Mouse (Mus musculus): Measurements from ENCODE around the gene Atp1a1.

The Atp1a1 gene

GRCm38 (mm10) chr3:101592281-101593265 is 11.9 kb downstream of the Atp1a1 start:
- DNase-seq (ENCODE audit: low spot score): no peak

DNA sequence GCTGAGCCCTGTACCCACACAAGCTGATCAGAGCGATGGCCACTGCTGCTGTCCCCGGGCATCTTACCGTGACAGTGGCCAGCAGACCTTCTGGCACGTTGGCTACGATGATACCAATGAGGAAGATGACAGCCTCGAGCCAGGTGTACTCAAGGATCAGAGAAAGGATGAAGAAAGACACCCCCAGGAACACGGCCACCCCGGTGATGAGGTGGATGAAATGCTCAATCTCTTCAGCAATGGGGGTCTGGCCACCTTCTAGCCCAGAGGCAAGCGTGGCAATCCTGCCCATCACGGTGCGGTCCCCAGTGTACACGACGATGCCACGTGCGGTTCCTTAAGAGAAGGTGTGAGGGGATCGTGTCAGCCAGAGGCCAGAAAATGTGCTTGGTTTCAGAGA is 14.1 kb downstream of the Atp1a1 start:
- DNase-seq (ENCODE audit: low spot score): no peak

DNA sequence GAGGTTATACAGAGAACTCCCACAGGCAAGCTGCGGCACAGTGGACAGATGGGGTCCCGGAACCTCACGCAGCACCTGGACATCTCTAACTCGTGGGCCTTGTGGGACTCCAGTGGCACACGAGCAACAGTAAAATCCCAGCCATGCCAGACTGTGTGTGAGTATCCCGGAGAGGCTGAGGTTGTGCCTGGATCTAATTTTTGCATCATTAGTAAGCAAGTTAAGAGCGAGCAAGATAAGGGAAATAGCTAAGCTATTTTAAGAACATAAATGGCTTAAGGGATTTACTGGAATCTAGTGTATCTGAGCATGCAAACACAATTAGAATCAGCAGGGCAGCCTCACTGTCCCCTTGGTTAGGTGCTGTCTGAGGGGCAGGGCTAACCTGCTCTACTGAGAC is 16.2 kb downstream of the Atp1a1 start:
- DNase-seq (ENCODE audit: low spot score): no peak

DNA sequence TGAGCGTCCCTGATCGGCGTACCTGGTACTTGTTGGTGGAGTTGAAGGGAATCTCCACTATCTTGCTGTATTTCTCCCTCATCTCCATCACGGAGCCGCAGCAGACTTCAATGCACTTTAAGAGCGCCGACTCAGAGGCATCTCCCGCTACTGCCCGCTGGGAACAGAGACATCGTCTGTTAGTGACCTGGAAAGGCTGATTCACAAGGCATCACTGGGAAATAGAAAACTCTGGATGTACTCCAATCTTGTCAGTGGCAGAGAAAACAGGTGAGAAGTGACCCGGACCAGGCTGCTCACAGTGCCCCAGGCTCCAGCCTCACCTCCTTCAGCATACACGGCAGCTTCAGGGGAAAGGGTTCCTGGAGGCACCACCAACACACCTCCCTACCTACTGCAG is 17.7 kb downstream of the Atp1a1 start:
- DNase-seq (ENCODE audit: low spot score): no peak

GRCm38 (mm10) chr3:101578072-101578471 is 26.4 kb downstream of the Atp1a1 start:
- no peak for DNase-seq (ENCODE audit: low spot score)

DNA sequence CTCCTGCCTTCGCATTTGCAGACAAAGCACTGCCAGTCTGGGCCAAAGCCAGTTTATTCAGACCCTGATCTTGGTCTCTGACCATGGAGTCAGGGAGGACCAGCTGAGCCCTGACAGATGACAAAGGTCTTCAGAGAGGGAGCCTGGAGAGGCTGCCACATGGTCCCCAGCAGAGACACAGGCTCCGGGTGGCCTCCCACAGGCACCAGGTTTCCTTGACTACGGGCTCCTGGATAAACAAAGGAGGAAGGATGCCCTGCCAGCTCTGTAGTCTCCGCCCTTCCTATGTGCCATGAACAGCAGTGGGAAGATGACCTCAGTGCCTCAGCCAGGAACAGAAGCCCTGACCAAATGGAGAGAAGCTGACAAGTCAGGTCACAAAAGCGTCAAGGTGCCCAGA is 27.1 kb downstream of the Atp1a1 start:
- no peak for DNase-seq (ENCODE audit: low spot score)

DNA sequence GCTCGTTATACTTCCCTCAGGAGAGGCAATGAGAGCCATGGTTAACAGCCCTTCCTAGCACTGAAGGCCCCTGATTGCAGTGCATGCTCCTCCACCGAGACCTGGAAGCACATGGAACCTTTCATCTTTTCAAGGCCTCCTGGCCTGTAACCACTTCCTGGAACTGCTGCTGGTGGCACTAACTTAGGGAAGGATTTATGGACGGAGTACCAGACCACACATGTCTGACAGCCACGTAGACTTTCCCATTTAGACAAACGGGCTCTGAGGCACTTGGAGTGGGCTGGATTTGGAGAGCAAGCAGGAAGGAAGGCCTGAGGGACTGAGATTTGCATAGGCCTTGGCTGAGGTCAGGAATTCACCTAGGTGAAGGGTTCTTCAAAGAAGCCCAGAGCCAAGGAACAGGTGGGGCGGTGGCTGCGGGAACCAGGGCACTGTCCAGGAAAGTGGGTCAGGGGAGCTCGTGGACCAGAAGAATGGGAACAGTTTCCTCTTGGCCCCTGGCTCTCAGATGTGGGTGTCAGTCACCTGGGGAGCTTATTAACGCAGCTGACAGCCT is 28.9 kb downstream of the Atp1a1 start:
- DNase-seq (ENCODE audit: low spot score): no peak

GRCm38 (mm10) chr3:101574463-101575193 is 29.9 kb downstream of the Atp1a1 start:
- no peak for DNase-seq (ENCODE audit: low spot score)

GRCm38 (mm10) chr3:101572991-101573390 is 31.5 kb downstream of the Atp1a1 start:
- no peak for DNase-seq (ENCODE audit: low spot score)

GRCm38 (mm10) chr3:101572174-101572626 is 32.3 kb downstream of the Atp1a1 start:
- no peak for DNase-seq (ENCODE audit: low spot score)

DNA sequence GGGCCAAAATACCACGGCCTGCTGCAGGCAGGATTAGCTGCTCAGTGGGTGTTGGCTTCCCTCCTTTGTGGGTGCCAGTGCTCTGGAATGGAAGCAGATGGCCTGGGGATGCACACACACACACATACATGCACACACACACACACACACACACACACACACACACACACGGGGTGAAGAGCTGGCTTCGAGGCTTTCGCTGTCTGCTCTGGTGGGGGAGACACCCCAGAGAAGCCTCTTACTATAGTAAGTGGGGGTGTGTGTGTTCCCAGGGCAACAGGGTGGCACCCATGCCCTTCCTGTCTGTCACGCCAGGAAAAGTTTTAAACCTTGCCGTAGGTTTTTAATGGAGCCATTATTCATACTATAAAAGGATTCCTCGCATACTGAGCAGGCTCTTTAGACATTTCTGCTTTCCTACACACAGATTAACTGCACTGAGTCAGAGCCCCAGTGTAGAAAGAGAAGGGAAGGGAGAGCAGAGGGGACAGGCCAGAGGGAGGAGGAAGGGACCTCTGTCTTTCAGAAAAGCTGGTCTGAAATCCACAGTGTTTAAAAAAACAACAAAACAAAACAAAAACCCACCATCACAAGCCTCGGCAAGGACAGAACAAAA is 32.9 kb downstream of the Atp1a1 start:
- DNase-seq (ENCODE audit: low spot score): no peak

DNA sequence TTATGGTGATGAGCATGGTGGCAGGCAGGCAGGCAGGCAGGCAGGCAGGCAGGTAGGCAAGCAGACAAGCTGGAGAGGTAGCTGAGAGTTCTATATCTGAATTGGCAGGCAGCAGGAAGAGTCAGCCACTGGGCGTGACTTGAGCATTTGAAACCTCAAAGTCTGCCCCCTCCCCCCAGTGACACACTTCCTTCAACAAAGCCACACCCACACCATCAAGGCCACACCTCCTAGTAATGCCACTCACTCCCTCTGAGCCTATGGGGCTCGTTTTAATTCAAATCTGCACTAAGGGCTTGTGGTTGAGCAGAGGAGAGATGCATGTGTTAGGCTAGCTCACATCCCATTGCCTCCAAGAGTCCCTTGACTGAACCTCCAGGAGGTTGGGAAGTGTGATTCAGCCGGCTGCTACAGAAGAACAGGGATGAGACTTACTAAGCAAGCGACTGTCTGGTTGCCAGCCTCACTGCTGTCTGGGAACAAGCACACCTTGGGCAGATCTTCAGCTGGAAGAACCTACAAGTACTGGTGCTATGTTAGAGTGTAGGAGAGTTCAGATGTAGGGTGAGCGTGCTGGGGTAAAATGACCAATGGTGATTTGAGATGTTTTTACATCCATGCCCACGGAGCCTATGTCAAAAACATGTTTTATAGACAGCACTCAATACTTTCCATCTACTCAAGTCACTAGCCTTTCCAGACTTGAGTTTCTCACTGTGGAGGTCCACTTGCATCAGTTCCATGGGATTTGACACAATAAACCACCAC is 33.6 kb downstream of the Atp1a1 start:
- no peak for DNase-seq (ENCODE audit: low spot score)

DNA sequence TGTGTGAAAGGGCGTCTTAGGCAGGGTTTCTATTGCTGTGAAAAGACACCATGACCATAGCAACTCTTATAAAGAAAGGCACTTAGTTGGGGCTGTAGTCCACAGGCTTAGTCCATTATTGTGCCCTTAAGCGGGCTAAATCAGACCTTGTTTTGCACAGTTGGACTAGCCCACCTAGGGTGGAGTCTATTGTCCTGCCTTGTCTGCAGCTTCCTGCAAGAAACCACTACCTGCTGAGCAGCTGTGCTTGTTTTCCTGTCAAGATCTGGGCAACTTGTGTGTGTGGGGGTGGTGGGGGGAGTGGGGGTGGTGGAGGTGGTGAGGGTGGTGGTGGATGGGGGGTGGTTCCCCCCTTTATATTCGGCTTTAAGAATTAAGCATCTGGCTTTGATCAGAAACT is 34.2 kb downstream of the Atp1a1 start:
- no peak for DNase-seq (ENCODE audit: low spot score)

- DNase-seq (ENCODE audit: low spot score): no peak
These were observed 35.9 kb downstream of the Atp1a1 start for GRCm38 (mm10) chr3:101568627-101569026.

- DNase-seq (ENCODE audit: low spot score): no peak
These were observed 40.5 kb downstream of the Atp1a1 start for GRCm38 (mm10) chr3:101564011-101564410.

DNA sequence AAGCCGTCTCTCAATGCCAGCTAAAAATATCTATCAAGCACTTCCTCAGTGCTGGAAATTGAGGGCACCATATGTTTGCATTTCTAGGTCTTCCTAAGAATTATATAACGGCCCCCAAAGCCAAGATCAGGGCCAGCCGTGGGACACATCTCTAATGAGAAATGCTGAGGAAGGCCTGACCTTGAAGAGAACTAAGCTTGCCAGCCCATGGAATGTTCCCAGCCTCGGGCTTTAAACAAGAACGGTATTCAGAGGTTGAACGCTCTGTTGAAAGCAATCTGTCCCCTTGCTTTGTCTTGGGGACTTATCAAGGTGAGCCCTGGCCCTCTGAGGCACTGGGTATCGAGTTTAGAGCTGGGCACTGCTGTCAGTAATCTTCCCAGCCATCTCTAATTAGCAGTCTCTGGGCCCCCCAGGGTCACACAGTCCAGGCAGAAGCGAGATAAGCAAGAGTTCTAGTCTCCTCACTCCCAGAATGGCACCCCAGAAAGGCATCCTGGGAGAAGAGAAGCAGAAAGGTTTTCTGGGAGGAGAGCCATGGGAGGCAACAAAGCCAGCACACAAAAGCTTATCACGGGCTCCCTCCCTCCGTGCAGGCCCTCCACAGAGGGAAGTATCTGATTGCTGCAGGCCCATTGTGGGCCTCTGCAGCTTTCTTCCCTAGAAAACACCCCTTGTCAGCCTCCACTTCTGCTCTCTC is 41.8 kb downstream of the Atp1a1 start:
- no peak for DNase-seq (ENCODE audit: low spot score)

GRCm38 (mm10) chr3:101561948-101562347 is 42.5 kb downstream of the Atp1a1 start:
- no peak for DNase-seq (ENCODE audit: low spot score)

DNA sequence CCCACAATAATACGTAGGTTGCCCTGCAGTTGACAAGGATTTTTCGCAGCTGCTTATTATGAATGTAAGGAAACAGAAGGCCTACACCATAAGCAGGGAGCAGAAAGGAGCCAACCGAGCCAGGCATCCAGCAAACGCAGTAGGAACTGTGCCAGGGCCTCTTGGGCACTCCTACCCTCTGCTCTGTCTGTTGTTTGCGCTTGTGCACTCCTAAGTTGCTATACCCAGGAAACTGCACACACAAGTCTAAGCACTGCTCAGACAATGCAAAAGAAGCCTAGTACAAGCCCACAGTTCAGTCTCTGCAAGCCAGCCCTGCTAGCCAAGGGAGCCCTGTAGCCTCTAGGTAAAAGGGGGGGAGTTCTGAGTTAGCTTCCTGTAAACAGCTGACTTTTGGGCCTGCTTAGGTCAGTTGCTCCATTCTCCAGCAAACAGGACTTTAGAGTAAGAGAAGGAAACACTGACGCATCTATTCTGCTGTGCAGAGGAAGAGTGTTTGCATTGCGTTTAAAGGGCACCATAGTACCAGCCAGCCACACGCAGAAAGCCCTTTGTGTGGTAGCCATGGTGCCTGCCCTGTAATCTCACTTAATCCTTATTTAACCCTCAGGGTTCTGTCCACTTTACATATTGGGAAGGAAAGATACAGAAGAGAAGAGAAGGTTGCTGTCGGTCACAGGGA is 43.5 kb downstream of the Atp1a1 start:
- DNase-seq (ENCODE audit: low spot score): no peak

- no peak for DNase-seq (ENCODE audit: low spot score)
These were observed 47.8 kb downstream of the Atp1a1 start for GRCm38 (mm10) chr3:101556712-101557111.

All from layer of hippocampus, adult 9-10 months (tissue).